Mouse (Mus musculus) CH12.LX (cell line): Measurements from ENCODE around the gene Fezf2. TPM values are rescaled to one million over a fixed set of nuclear protein-coding genes. Genes with fewer than 3 reads are reported as not detected.

Source experiments
- DNase-seq: peaks from one replicate; pipeline ENCODE4 v3.0.0-alpha.2; 2013; ENCODE audit errors: extremely low read depth
- H3K27ac ChIP-seq: 2 replicates; pipeline ENCODE4 v1.5.1; 2012; ENCODE audit warnings: low read depth, mild to moderate bottlenecking, control low read depth, moderate library complexity; ENCODE audit not compliant: insufficient read depth
- H3K27me3 ChIP-seq: replicated peaks from 2 replicates; pipeline ENCODE3; 2012; ENCODE audit warnings: inconsistent platforms
- H3K36me3 ChIP-seq, 2 experiments: replicated peaks in 1 of 2; 2 replicates each; pipeline versions ENCODE3 to v1.6.1; 2012; ENCODE audit warnings: inconsistent platforms in 1 of 2, low read length in 1 of 2, mild to moderate bottlenecking in 1 of 2, mixed read lengths in 1 of 2, moderate library complexity in 1 of 2; ENCODE audit not compliant: control insufficient read depth in 1 of 2, insufficient read depth in 1 of 2
- H3K4me1 ChIP-seq, 2 experiments: 2 replicates each; pipeline ENCODE4 v1.6.1; 2012; ENCODE audit warnings: inconsistent platforms in 1 of 2, moderate library complexity in 1 of 2; ENCODE audit not compliant: insufficient read depth in 2 of 2, control insufficient read depth in 1 of 2
- H3K4me2 ChIP-seq: 2 replicates; pipeline ENCODE4 v1.6.1; 2012; ENCODE audit warnings: low read depth, mild to moderate bottlenecking, control low read depth; ENCODE audit not compliant: poor library complexity, insufficient read depth, severe bottlenecking
- H3K4me3 ChIP-seq, 3 experiments: fragments of 150-350 bp in 1 of 3; sonication (generic) in 1 of 3; replicated peaks in 1 of 3; 2 replicates each; pipeline versions ENCODE3 to v1.5.1; 2011 to 2012; ENCODE audit warnings: low read depth in 2 of 3, low read length in 2 of 3, mild to moderate bottlenecking in 2 of 3, moderate library complexity in 2 of 3, control low read depth in 1 of 3, improper control_type of control experiment in 1 of 3, inconsistent platforms in 1 of 3, mixed read lengths in 1 of 3; ENCODE audit not compliant: poor library complexity in 1 of 3
- H3K79me2 ChIP-seq: replicated peaks from 2 replicates; pipeline ENCODE4 v1.6.1; 2012; ENCODE audit warnings: mild to moderate bottlenecking, moderate library complexity; ENCODE audit not compliant: control insufficient read depth, poor library complexity, insufficient read depth, severe bottlenecking; ENCODE audit errors: extremely low read depth
- H3K9ac ChIP-seq: 2 replicates; pipeline ENCODE4 v1.6.1; 2012; ENCODE audit warnings: low read depth, mild to moderate bottlenecking, control low read depth, moderate library complexity; ENCODE audit not compliant: insufficient read depth
- H3K9me3 ChIP-seq: replicated peaks from 2 replicates; pipeline ENCODE3; 2012; ENCODE audit warnings: low read length, inconsistent platforms, mixed read lengths
- CHD2 ChIP-seq: IDR thresholded peaks from 2 replicates; pipeline ENCODE4 v1.6.1; 2011; ENCODE audit warnings: low read length, improper control_type of control experiment
- CTCF ChIP-seq, 2 experiments: IDR thresholded peaks in 1 of 2; conservative IDR thresholded peaks in 1 of 2; 2 replicates each; pipeline ENCODE4 v1.5.1; 2011 to 2012; ENCODE audit warnings: low read depth in 2 of 2, low read length in 2 of 2, improper control_type of control experiment in 1 of 2, inconsistent platforms in 1 of 2, mild to moderate bottlenecking in 1 of 2, moderate library complexity in 1 of 2
- EP300 ChIP-seq: IDR thresholded peaks from 2 replicates; pipeline ENCODE4 v1.6.1; 2011; ENCODE audit warnings: low read length, improper control_type of control experiment
- ETS1 ChIP-seq: conservative IDR thresholded peaks from 2 replicates; pipeline ENCODE4 v1.6.1; 2012; ENCODE audit warnings: low read depth, mild to moderate bottlenecking, inconsistent platforms, low read length, improper control_type of control experiment, moderate library complexity
- GABPA ChIP-seq: IDR thresholded peaks from 2 replicates; pipeline ENCODE4 v1.6.1; 2012; ENCODE audit warnings: low read depth, low read length, improper control_type of control experiment, inconsistent platforms; ENCODE audit not compliant: insufficient replicate concordance
- HCFC1 ChIP-seq: IDR thresholded peaks from 2 replicates; pipeline ENCODE4 v1.6.1; 2012; ENCODE audit warnings: low read depth, mild to moderate bottlenecking, inconsistent platforms, low read length, improper control_type of control experiment
- JUND ChIP-seq: conservative IDR thresholded peaks from 2 replicates; pipeline ENCODE4 v1.6.1; 2011; ENCODE audit warnings: low read depth, low read length, improper control_type of control experiment
- MAX ChIP-seq: IDR thresholded peaks from 2 replicates; pipeline ENCODE4 v1.6.1; 2011; ENCODE audit warnings: low read length, improper control_type of control experiment
- MAZ ChIP-seq: IDR thresholded peaks from 2 replicates; pipeline ENCODE4 v1.6.1; 2012; ENCODE audit warnings: low read depth, mild to moderate bottlenecking, inconsistent platforms, low read length, improper control_type of control experiment, moderate library complexity
- MEF2A ChIP-seq: IDR thresholded peaks from 2 replicates; pipeline ENCODE4 v1.6.1; 2014; ENCODE audit warnings: low read depth, mild to moderate bottlenecking, inconsistent platforms, low read length, improper control_type of control experiment, borderline replicate concordance
- NELFE ChIP-seq: IDR thresholded peaks from 2 replicates; pipeline ENCODE4 v1.6.1; 2011; ENCODE audit warnings: low read depth, low read length, improper control_type of control experiment
- PAX5 ChIP-seq: IDR thresholded peaks from 2 replicates; pipeline ENCODE4 v1.6.1; 2012; ENCODE audit warnings: low read length, inconsistent platforms, mixed read lengths
- SIN3A ChIP-seq: IDR thresholded peaks from 2 replicates; pipeline ENCODE4 v1.6.1; 2012; ENCODE audit warnings: low read length, improper control_type of control experiment, inconsistent platforms
- TCF12 ChIP-seq: IDR thresholded peaks from 2 replicates; pipeline ENCODE4 v1.6.1; 2014; ENCODE audit warnings: low read depth, mild to moderate bottlenecking, inconsistent platforms, low read length, improper control_type of control experiment
- UBTF ChIP-seq: IDR thresholded peaks from 2 replicates; pipeline ENCODE4 v1.6.1; 2012; ENCODE audit warnings: low read depth, mild to moderate bottlenecking, inconsistent platforms, low read length, improper control_type of control experiment, moderate library complexity
- USF1 ChIP-seq: IDR thresholded peaks from 2 replicates; pipeline ENCODE4 v1.6.1; 2014; ENCODE audit warnings: low read depth, mild to moderate bottlenecking, inconsistent platforms, low read length, improper control_type of control experiment
- ZKSCAN1 ChIP-seq: IDR thresholded peaks from 2 replicates; pipeline ENCODE4 v1.6.1; 2012; ENCODE audit warnings: low read depth, inconsistent platforms, low read length, improper control_type of control experiment, borderline replicate concordance
- dilution Hi-C: fragments of 300-500 bp; cut with MboI; formaldehyde crosslinking; loops from 2 replicates; pipeline ENCODE4 v1.14.3; 2020; ENCODE audit warnings: low sequenced_read_pairs; ENCODE audit not compliant: extremely low pct_unique_long_range_greater_than_20kb, extremely low pct_ligation_motif_present
- in situ Hi-C: fragments of 300-500 bp; cut with MboI; formaldehyde crosslinking; loops from 3 replicates; pipeline ENCODE4 v1.14.3; 2019; ENCODE audit warnings: low sequenced_read_pairs, low pct_ligation_motif_present, low pct_unique_long_range_greater_than_20kb, mixed read lengths
- polyA plus RNA-seq: library from polyadenylated mRNA; unstranded; fragments of >175 nt; gene quantifications from 2 replicates; pipeline ENCODE4 v1.2.1, GENCODE M21; 2012; ENCODE audit warnings: low read depth; ENCODE audit not compliant: insufficient read length
- total RNA-seq, 2 experiments: library from RNA; depleted of rRNA; stranded (reverse); fragments of 300-350 nt in 1 of 2; fragments of >200 nt in 1 of 2; gene quantifications; 2 replicates each; pipeline ENCODE4 v1.2.3; 2012 to 2014

Fezf2 gene
- total and polyA plus RNA-seq, 3 experiments: not detected

DNA sequence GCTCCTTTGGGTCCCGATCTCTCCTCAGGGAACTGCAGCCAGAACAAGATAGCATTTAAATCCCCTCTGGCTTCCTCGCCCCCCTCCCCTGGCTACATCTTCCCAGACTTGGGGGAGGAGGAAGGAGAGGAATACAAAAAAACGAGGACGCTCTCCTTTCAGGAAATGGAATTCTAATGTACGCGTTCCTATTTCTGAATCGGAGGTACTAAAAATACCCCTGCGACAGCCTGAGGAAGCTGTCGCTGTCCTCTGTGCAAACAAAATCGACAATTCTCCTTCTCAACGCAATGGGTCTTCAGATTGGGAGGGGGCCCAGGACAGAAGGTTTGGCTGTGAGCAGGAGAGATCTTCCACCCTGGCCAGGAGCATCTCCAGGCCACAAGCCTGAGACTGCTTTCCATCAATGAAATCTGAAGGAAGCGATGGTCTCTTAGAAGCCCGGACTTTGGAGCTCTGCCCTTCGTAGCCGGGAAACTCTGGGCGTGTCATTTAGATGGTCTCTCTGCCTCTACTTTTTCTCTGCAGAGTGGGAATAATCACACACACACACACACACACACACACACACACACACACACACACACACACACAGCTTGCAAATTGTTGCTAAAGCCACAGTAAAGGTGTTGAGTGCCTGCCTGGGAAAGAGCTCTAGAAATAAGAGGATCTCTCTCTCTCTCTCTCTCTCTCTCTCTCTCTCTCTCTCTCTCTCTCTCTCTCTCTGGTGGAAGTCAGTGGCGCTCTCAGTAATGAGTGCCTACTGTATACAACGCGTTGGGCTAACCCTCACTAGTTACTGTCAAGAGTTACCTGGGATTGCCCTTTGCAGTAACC, 7.5 kb downstream of the Fezf2 start:
- no peak overlapping the region for H3K4me3 ChIP-seq
- H3K9me3 ChIP-seq: peaks cover 12% of the 10 kb centered on the region
- dilution Hi-C loops: no loop called here
- no peaks in the 10 kb centered on the region for H3K27me3 ChIP-seq
- in situ Hi-C loops: no loop called here
- no peak overlapping the region for H3K9ac ChIP-seq
- no peaks in the 10 kb centered on the region for H3K4me1 ChIP-seq
- no peaks in the 10 kb centered on the region for H3K79me2 ChIP-seq
- DNase-seq: no peak
- H3K27ac ChIP-seq: no peak overlapping the region
- H3K4me2 ChIP-seq: no peak overlapping the region
- H3K36me3 ChIP-seq: no peaks in the 10 kb centered on the region
- TF ChIP-seq CHD2 (no peak), SIN3A (no peak)
- TF ChIP-seq, all 38 proteins: peak for 0

- dilution Hi-C loops: no loop called here
- no peaks in the 10 kb centered on the region for H3K27me3 ChIP-seq
Measured at GRCm38 (mm10) chr14:12338811-12339565, 9.0 kb downstream of the Fezf2 start.

GRCm38 (mm10) chr14:12337998-12338809, 9.8 kb downstream of the Fezf2 start:
- no peak for DNase-seq
- no peaks in the 10 kb centered on the region for H3K9me3 ChIP-seq
- H3K4me3 ChIP-seq: no peak overlapping the region
- in situ Hi-C loops: no loop called here
- H3K9ac ChIP-seq: no peak overlapping the region
- no peak for TF ChIP-seq NELFE
- no peak for TF ChIP-seq MAZ
- no peak for TF ChIP-seq CTCF (conservative IDR thresholded peaks at IDR 0.05 in 1 of 2, IDR thresholded peaks at IDR 0.05 in 1 of 2; ENCODE audit: low read depth in 2 of 2, low read length in 2 of 2)
- TF ChIP-seq USF1: no peak
- no peak for TF ChIP-seq ETS1
- TF ChIP-seq TCF12: no peak
- no peak for TF ChIP-seq EP300
- no peak for TF ChIP-seq MEF2A
- no peak for TF ChIP-seq JUND
- TF ChIP-seq ZKSCAN1: no peak
- no peak for TF ChIP-seq CHD2
- TF ChIP-seq GABPA: no peak
- no peak for TF ChIP-seq HCFC1
- no peak for TF ChIP-seq UBTF
- TF ChIP-seq, all 38 proteins: peak for 0
- Histone ChIP-seq H3K36me3 (no peaks in the 10 kb centered on the region), H3K27me3 (no peaks in the 10 kb centered on the region), H3K27ac (no peak overlapping the region), H3K4me1 (peaks cover 0 to 4% of the 10 kb centered on the region in 2 experiments; a peak in 1 of 4 replicates), H3K79me2 (no peaks in the 10 kb centered on the region), H3K4me2 (no peak overlapping the region)
- dilution Hi-C loops: no loop called here

More at GRCm38 (mm10) chr14:12338811-12339565, 9.0 kb downstream of the Fezf2 start:
- no peaks in the 10 kb centered on the region for H3K36me3 ChIP-seq
- H3K9ac ChIP-seq: no peak overlapping the region
- DNase-seq: no peak
- H3K4me1 ChIP-seq: no peaks in the 10 kb centered on the region
- in situ Hi-C loops: no loop called here
- peaks cover 2% of the 10 kb centered on the region for H3K9me3 ChIP-seq
- H3K4me3 ChIP-seq: no peak overlapping the region
- no peaks in the 10 kb centered on the region for H3K79me2 ChIP-seq
- no peak overlapping the region for H3K4me2 ChIP-seq
- H3K27ac ChIP-seq: no peak overlapping the region
- TF ChIP-seq CHD2 (no peak), TCF12 (no peak), ZKSCAN1 (no peak), PAX5 (no peak), MAX (no peak)
- TF ChIP-seq, all 38 proteins: peak for 0
